Mouse (Mus musculus) cortical plate, adult 2 months (tissue): ENCODE data around the gene Sgip1.
A peak's percentile ranks its signal among the peaks of the same experiment; 100 is the strongest.

Experiments
- CTCF ChIP-seq: fragments of 200-500 bp; IDR thresholded peaks from 2 replicates; pipeline ENCODE4 v1.5.1; 2011; ENCODE audit warnings: mild to moderate bottlenecking, control low read depth, low read length; ENCODE audit not compliant: insufficient read depth; ENCODE audit errors: extremely low read depth
- POLR2A ChIP-seq: fragments of 200-500 bp; IDR thresholded peaks from 2 replicates; pipeline ENCODE4 v1.6.1; 2011; ENCODE audit warnings: mild to moderate bottlenecking, low read length, control low read depth; ENCODE audit not compliant: insufficient read depth; ENCODE audit errors: extremely low read depth

- TF ChIP-seq CTCF (0 out of 2 replicates have a peak, but pooled peaks have one; percentile 16), POLR2A (no peak)
Measured at GRCm38 (mm10) chr4:102719535-102719934, 21.6 kb upstream of the Sgip1 start.
